Mouse (Mus musculus) myocyte (in vitro differentiated cells): Measurements from ENCODE around the gene Anapc4.

ENCODE experiments used
- CEBPB ChIP-seq: IDR thresholded peaks from 2 replicates; pipeline ENCODE4 v1.6.1; 2011; ENCODE audit warnings: mild to moderate bottlenecking, moderate library complexity; ENCODE audit not compliant: poor library complexity, insufficient read depth, severe bottlenecking
- E2F4 ChIP-seq: IDR thresholded peaks from one replicate; pipeline ENCODE4 v1.6.1; 2011; ENCODE audit warnings: mild to moderate bottlenecking, control low read depth, moderate library complexity; ENCODE audit not compliant: insufficient read depth
- MAX ChIP-seq: IDR thresholded peaks from one replicate; pipeline ENCODE4 v1.6.1; 2011; ENCODE audit warnings: low read depth, mild to moderate bottlenecking, control low read depth
- MYOD1 ChIP-seq, 3 experiments: IDR thresholded peaks; one replicate each; pipeline ENCODE4 v1.6.1; 2011; ENCODE audit warnings: control low read depth in 2 of 3, low read depth in 2 of 3, mild to moderate bottlenecking in 2 of 3, moderate library complexity in 1 of 3; ENCODE audit not compliant: insufficient read length in 2 of 3, control insufficient read depth in 1 of 3
- MYOG ChIP-seq, 3 experiments: IDR thresholded peaks; one replicate each; pipeline ENCODE4 v1.6.1; 2011; ENCODE audit warnings: control low read depth in 2 of 3, low read depth in 2 of 3, mild to moderate bottlenecking in 2 of 3; ENCODE audit not compliant: insufficient read length in 2 of 3, control insufficient read depth in 1 of 3, insufficient read depth in 1 of 3
- POLR2A ChIP-seq: IDR thresholded peaks from one replicate; pipeline ENCODE4 v1.6.1; 2011; ENCODE audit warnings: low read depth, mild to moderate bottlenecking, control low read depth, moderate library complexity; ENCODE audit not compliant: insufficient read length
- POLR2AphosphoS2 ChIP-seq: IDR thresholded peaks from one replicate; pipeline ENCODE4 v1.6.1; 2011; ENCODE audit warnings: low read depth, control low read depth; ENCODE audit not compliant: insufficient read length
- REST ChIP-seq: IDR thresholded peaks from one replicate; pipeline ENCODE4 v1.6.1; 2011; ENCODE audit warnings: mild to moderate bottlenecking, control low read depth, moderate library complexity; ENCODE audit not compliant: insufficient read depth, insufficient read length
- TCF12 ChIP-seq: IDR thresholded peaks from one replicate; pipeline ENCODE4 v1.6.1; 2011; ENCODE audit warnings: mild to moderate bottlenecking, control low read depth; ENCODE audit not compliant: poor library complexity, insufficient read depth, severe bottlenecking
- USF1 ChIP-seq: IDR thresholded peaks from one replicate; pipeline ENCODE4 v1.6.1; 2011; ENCODE audit warnings: low read depth, mild to moderate bottlenecking, control low read depth, moderate library complexity

- TF ChIP-seq POLR2A (no peak), TCF12 (no peak), MAX (no peak), REST (no peak), USF1 (no peak), POLR2AphosphoS2 (no peak), MYOD1 (IDR thresholded peaks at IDR 0.05; ENCODE audit: control insufficient read depth in 1 of 3, insufficient read length in 2 of 3, low read depth in 2 of 3) (no peak), MYOG (IDR thresholded peaks at IDR 0.05; ENCODE audit: control insufficient read depth in 1 of 3, insufficient read depth in 1 of 3, insufficient read length in 2 of 3, low read depth in 2 of 3) (no peak), E2F4 (no peak), CEBPB (no peak)
Measured at GRCm38 (mm10) chr5:52889919-52890318, 56.1 kb downstream of the Anapc4 start.
